Mouse (Mus musculus) layer of hippocampus, postnatal 36 days (tissue): Measurements from ENCODE around the gene Ucp1. TPM values are rescaled to one million over a fixed set of nuclear protein-coding genes. Genes with fewer than 3 reads are reported as not detected.

Experiments
- DNase-seq, 2 experiments: peaks; one replicate each; pipeline ENCODE4 v3.0.0; 2022
- total RNA-seq, 2 experiments: library from RNA; stranded (reverse); gene quantifications; 2 replicates each; pipeline ENCODE4 v1.2.3; 2021

The Ucp1 gene
- total RNA-seq, 2 experiments from 2014 or later = not detected

GRCm38 (mm10) chr8:83331899-83332697 lies 41.9 kb downstream of the Ucp1 start, which contains the start of gene Elmod2:
Elmod2 (minus strand) TSS chr8:83332486.
- peak; percentile 95 to 97 for DNase-seq

GRCm38 (mm10) chr8:83332864-83333263 lies 42.7 kb downstream of the Ucp1 start:
- DNase-seq = no peak

DNA sequence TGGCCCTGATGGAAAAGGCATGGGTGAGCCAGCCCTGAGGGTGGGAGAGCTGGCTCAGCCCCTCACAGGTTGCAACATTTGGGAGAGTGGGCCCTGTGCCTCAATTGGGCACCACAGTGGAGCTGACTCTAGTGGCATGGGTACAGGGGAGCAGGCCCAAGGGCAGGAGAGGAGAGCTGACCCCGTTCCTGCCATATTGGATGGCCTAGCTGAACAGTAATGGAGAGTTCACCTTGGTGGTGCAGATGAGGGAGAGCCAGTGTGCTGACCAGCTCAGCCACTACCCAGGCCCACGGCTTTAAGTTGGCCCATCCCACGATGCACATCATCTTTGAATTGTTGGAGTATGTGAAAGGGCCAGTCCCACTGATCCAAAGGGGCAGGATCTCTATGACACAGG lies 51.9 kb downstream of the Ucp1 start:
- DNase-seq = no peak

DNA sequence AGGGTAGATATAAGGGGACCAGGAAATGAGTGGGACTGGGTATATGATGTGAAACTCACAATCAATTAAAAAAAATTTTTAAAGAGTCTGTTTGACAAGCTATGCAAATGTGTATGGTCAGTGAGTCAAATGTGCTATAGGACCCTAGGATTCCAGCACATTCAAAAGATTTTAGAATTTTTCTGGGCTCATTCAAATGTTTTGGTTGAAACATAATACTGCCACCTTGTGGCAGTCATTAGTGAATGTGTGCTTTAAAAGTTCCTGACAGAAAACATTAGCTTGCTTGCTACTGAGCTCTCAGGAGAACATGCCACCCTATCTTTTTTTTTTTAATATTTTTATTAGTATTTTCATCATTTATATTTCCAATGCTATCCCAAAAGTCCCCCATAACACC lies 52.5 kb downstream of the Ucp1 start:
- DNase-seq = no peak

Other genes starting within 250 kb of the Ucp1 start
- 10 to 100 TPM; 65.0 to 65.7 TPM for gene Tbc1d9, start 125.0 kb upstream of the Ucp1 start, total RNA-seq
- under 1 TPM; 0.75 to 0.83 TPM for gene Gm10645, start 124.2 kb upstream of the Ucp1 start, total RNA-seq
- 10 to 100 TPM; 14.6 to 15.6 TPM for gene Elmod2, start 42.1 kb downstream of the Ucp1 start, total RNA-seq
- not detected for gene Mgat4d, start 58.1 kb downstream of the Ucp1 start, total RNA-seq
- 1 to 10 TPM; 8.3 to 9.2 TPM for gene Clgn, start 99.5 kb downstream of the Ucp1 start, total RNA-seq
- gene Scoc, start 168.0 kb downstream of the Ucp1 start, total RNA-seq = 100 to 1,000 TPM; 213 to 246 TPM
- not detected for gene Olfr370, start 245.4 kb downstream of the Ucp1 start, total RNA-seq